Mouse (Mus musculus): ENCODE data around the gene Pde3a.

DNA sequence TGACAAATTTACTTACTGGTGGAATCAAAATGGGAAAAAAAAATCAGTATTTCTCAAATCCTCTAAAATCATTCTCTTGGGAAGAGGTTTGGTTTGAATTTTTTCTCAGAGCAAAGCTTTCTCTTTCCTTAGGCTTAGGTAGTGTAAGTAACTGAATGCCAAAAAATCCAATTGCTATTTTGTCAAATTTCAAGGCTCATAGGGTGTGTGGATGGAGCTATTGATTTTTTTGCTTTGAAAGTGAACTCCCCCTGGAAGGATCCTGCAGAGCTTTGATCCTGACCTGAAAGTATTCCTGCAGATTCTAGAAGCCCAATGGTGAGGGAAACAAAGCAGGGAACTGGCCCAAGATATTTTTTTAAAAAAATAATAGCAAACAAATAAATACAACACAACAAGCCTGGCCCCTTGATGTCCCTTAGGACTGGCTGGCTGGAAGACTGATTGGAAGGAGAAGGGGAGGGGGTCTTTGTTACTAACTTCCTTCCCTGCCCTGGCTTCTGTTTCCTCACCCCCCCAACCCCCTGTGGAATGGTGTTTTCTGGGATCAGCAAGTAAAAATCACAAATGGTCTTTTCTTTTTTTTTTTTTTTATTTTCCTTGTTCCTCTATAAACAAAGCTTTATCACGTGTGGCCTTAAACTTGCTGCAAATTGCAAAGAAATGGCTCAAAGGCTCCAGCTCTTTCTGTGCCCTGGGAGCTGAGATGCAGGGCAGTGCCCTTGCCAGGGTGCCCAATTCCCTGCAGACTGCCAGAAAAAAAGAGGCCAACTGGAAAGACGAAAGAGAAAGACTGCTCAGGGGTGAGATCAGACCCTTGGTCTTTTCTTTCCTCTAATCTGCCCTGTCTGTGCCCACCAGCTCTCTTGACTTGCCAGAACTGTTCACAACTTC is 274.9 kb downstream of the Pde3a start, which contains the start of gene Slco1c1:
- TF ChIP-seq POLR2A (IDR thresholded peaks at IDR 0.05; ENCODE audit: low read depth, low read length) = no peak
- TF ChIP-seq CTCF (IDR thresholded peaks at IDR 0.05; ENCODE audit: borderline replicate concordance, insufficient read depth, low read length) = no peak

Measured in embryonic fibroblast, embryonic 13.5 days (primary cell).